Mouse (Mus musculus): ENCODE data around the gene Tnk2.

- TF ChIP-seq HCFC1 (IDR thresholded peaks at IDR 0.05; ENCODE audit: borderline replicate concordance, insufficient read depth, low read length) = no peak
- TF ChIP-seq MAFK (IDR thresholded peaks at IDR 0.05; ENCODE audit: insufficient read depth, low read depth, low read length) = no peak
- TF ChIP-seq ZC3H11A (IDR thresholded peaks at IDR 0.05; ENCODE audit: borderline replicate concordance, low read depth, low read length) = peak; percentile 27; the same call in 1 of the 2 replicates
Observed at GRCm38 (mm10) chr16:32689501-32689900, 45.8 kb downstream of the Tnk2 start.

Measured in ES-E14 (cell line).